Mouse (Mus musculus) embryonic facial prominence, embryonic 10.5 days (tissue): ENCODE measurements around the gene Smg7. TPM values are rescaled to one million over a fixed set of nuclear protein-coding genes. Genes with fewer than 3 reads are reported as not detected.

Experiments used
- DNase-seq: peaks from one replicate; pipeline ENCODE4 v3.0.0-alpha.2; 2017; ENCODE audit warnings: low spot score
- H3K27ac ChIP-seq: fragments of 300-500 bp; sonication (generic); replicated peaks from 2 replicates; pipeline ENCODE4 v1.5.1; 2016; ENCODE audit warnings: mild to moderate bottlenecking
- H3K27me3 ChIP-seq: fragments of 300-500 bp; sonication (generic); replicated peaks from 2 replicates; pipeline ENCODE4 v1.6.1; 2016; ENCODE audit warnings: low read depth, mild to moderate bottlenecking; ENCODE audit not compliant: poor library complexity, severe bottlenecking
- H3K36me3 ChIP-seq: fragments of 300-500 bp; sonication (generic); replicated peaks from 2 replicates; pipeline ENCODE4 v1.6.1; 2016; ENCODE audit warnings: mild to moderate bottlenecking, moderate library complexity
- H3K4me1 ChIP-seq: fragments of 300-500 bp; sonication (generic); 2 replicates; pipeline ENCODE4 v1.6.1; 2016
- H3K4me3 ChIP-seq: fragments of 300-500 bp; sonication (generic); 2 replicates; pipeline ENCODE4 v1.5.1; 2016; ENCODE audit warnings: mild to moderate bottlenecking, moderate library complexity
- H3K9me3 ChIP-seq: fragments of 300-500 bp; sonication (generic); 2 replicates; pipeline ENCODE4 v1.6.1; 2016; ENCODE audit warnings: mild to moderate bottlenecking
- WGBS: fragments of 180-500 bp; shearing (Covaris S2); methylation state at CpG from one replicate; pipeline ENCODE4 v1.1.7; 2016; 5-methylcytosine and 5-hydroxymethylcytosine counted together
- polyA plus RNA-seq: library from polyadenylated mRNA; unstranded; fragments of >200 nt; fragmentation: Nextera tagmentation; extraction: Ambion mirVana; gene quantifications from 2 replicates; pipeline ENCODE4 v1.2.1, GENCODE M21; 2016

Gene Smg7
- polyA plus RNA-seq, 1 experiment from 2014 or later = 40.3 TPM

DNA sequence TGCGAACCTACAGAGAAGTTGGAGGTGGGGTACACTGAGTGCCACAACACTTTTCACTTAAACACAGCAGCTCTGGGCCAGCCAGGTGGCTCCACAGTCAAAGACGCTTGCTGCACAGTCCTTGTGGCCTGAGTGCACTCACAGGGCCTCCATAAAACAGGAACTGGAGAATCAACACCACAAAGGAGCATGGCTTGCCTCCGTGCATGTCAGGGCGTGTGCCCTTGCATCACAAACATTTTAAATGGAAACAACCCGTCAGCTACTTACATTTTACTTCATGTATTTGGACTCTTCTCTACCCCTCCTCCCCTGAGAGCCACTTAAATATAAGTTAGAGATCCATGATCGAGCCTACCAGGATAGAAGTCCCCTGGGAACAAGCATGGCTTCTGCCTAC is 70.1 kb downstream of the Smg7 start:
- H3K9me3 ChIP-seq = no peaks in the 10 kb centered on the region
- H3K27me3 ChIP-seq = no peaks in the 10 kb centered on the region
- no peak overlapping the region for H3K4me3 ChIP-seq
- peaks cover 13% of the 10 kb centered on the region for H3K4me1 ChIP-seq
- WGBS = 86% methylated on average over 6 of the region's 6 CpGs
- no peak for DNase-seq
- H3K27ac ChIP-seq = no peak overlapping the region
- peaks cover 52% of the 10 kb centered on the region for H3K36me3 ChIP-seq

- no peaks in the 10 kb centered on the region for H3K9me3 ChIP-seq
- no peaks in the 10 kb centered on the region for H3K27me3 ChIP-seq
- 88% methylated on average over 5 of the region's 5 CpGs for WGBS
- peaks cover 45% of the 10 kb centered on the region for H3K36me3 ChIP-seq
- peaks cover 13% of the 10 kb centered on the region for H3K4me1 ChIP-seq
- no peak overlapping the region for H3K27ac ChIP-seq
- no peak overlapping the region for H3K4me3 ChIP-seq
- DNase-seq = no peak
These were observed 70.8 kb downstream of the Smg7 start for GRCm38 (mm10) chr1:152831619-152832018.

- no peak overlapping the region for H3K27ac ChIP-seq
- 92% methylated on average over 8 of the region's 8 CpGs for WGBS
- peaks cover 14% of the 10 kb centered on the region for H3K4me1 ChIP-seq
- H3K9me3 ChIP-seq = no peaks in the 10 kb centered on the region
- no peak for DNase-seq
- H3K4me3 ChIP-seq = no peak overlapping the region
- no peaks in the 10 kb centered on the region for H3K27me3 ChIP-seq
- H3K36me3 ChIP-seq = peaks cover 39% of the 10 kb centered on the region
These were observed 71.4 kb downstream of the Smg7 start for GRCm38 (mm10) chr1:152831003-152831402.

DNA sequence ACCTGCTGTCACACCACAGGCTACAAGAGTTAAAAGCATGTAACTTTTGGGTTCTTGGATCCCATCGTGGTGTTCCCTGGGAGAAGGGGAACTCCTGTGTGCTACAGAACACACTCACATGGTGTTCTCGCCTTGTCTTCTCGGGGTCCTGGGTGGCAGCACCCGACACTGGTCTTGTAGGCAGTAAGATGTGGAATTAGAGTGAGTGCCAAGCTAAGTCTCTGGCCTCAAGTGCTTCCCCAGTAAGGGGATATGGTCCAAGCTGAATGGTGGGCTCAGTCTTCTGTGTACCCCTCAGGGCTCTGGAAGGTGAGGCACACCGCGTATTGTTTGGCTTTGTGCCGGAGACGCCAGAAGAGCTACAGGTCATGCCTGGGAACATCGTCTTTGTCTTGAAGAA is 72.4 kb downstream of the Smg7 start:
- H3K27ac ChIP-seq = no peak overlapping the region
- peaks cover 15% of the 10 kb centered on the region for H3K4me1 ChIP-seq
- no peak for DNase-seq
- H3K4me3 ChIP-seq = no peak overlapping the region
- H3K36me3 ChIP-seq = peaks cover 29% of the 10 kb centered on the region
- no peaks in the 10 kb centered on the region for H3K27me3 ChIP-seq
- H3K9me3 ChIP-seq = no peaks in the 10 kb centered on the region
- WGBS = 95% methylated on average over 9 of the region's 9 CpGs

- Histone ChIP-seq H3K4me3 (no peak overlapping the region), H3K4me1 (peaks cover 15% of the 10 kb centered on the region), H3K9me3 (no peaks in the 10 kb centered on the region), H3K36me3 (peaks cover 23% of the 10 kb centered on the region), H3K27me3 (no peaks in the 10 kb centered on the region), H3K27ac (no peak overlapping the region)
- 77% methylated on average over 10 of the region's 10 CpGs for WGBS
- DNase-seq = no peak
These were observed 73.7 kb downstream of the Smg7 start for GRCm38 (mm10) chr1:152828637-152829355.

- Histone ChIP-seq H3K4me3 (no peak overlapping the region), H3K4me1 (peaks cover 15% of the 10 kb centered on the region), H3K36me3 (peaks cover 18% of the 10 kb centered on the region), H3K27ac (no peak overlapping the region), H3K9me3 (no peaks in the 10 kb centered on the region), H3K27me3 (no peaks in the 10 kb centered on the region)
- DNase-seq = no peak
- 82% methylated on average over 5 of the region's 5 CpGs for WGBS
These were observed 74.3 kb downstream of the Smg7 start for GRCm38 (mm10) chr1:152828168-152828567.

DNA sequence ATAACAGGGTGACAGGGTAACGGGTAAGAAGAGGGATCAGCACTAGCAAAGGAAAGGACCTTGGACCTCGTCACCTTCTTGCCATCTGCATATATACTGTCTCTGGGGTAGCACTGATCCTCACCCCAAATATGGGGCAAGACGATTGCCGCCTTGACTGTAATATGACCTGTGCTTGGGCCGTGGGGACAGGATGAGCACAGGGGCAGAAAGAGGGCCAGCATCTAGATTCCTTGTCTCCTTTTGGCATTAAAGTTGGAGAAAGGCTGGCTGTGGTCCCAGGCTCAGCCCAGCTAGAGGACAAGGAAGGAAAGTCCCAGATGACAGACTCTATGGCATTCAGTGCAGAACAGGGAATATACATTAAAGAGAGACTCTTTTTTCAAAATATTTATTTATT is 76.0 kb downstream of the Smg7 start:
- H3K4me3 ChIP-seq = no peak overlapping the region
- 80% methylated on average over 5 of the region's 5 CpGs for WGBS
- no peaks in the 10 kb centered on the region for H3K9me3 ChIP-seq
- H3K27me3 ChIP-seq = no peaks in the 10 kb centered on the region
- H3K36me3 ChIP-seq = 0 out of 2 replicates have a peak, but pooled peaks cover 5% of the 10 kb centered on the region
- H3K4me1 ChIP-seq = peaks cover 15% of the 10 kb centered on the region
- no peak for DNase-seq
- H3K27ac ChIP-seq = no peak overlapping the region

- Histone ChIP-seq H3K36me3 (no peaks in the 10 kb centered on the region), H3K27me3 (no peaks in the 10 kb centered on the region), H3K4me3 (no peak overlapping the region), H3K9me3 (no peaks in the 10 kb centered on the region), H3K4me1 (peaks cover 14% of the 10 kb centered on the region), H3K27ac (no peak overlapping the region)
- DNase-seq = no peak
- 75% methylated on average over 9 of the region's 9 CpGs for WGBS
These were observed 78.2 kb downstream of the Smg7 start for GRCm38 (mm10) chr1:152824206-152824605.

- no peaks in the 10 kb centered on the region for H3K36me3 ChIP-seq
- no peaks in the 10 kb centered on the region for H3K27me3 ChIP-seq
- WGBS = 93% methylated on average over 4 of the region's 4 CpGs
- no peaks in the 10 kb centered on the region for H3K9me3 ChIP-seq
- no peak overlapping the region for H3K4me3 ChIP-seq
- peaks cover 19% of the 10 kb centered on the region for H3K4me1 ChIP-seq
- no peak overlapping the region for H3K27ac ChIP-seq
- no peak for DNase-seq
These were observed 80.7 kb downstream of the Smg7 start for GRCm38 (mm10) chr1:152821746-152822145.

GRCm38 (mm10) chr1:152820911-152821695 is 81.3 kb downstream of the Smg7 start:
- WGBS = 83% methylated on average over 7 of the region's 7 CpGs
- Histone ChIP-seq H3K27me3 (no peaks in the 10 kb centered on the region; the same call in 1 of the 2 replicates), H3K4me3 (no peak overlapping the region), H3K36me3 (no peaks in the 10 kb centered on the region), H3K4me1 (peaks cover 25% of the 10 kb centered on the region), H3K27ac (no peak overlapping the region), H3K9me3 (no peaks in the 10 kb centered on the region)
- no peak for DNase-seq

GRCm38 (mm10) chr1:152819558-152819957 is 82.9 kb downstream of the Smg7 start:
- H3K27ac ChIP-seq = no peak overlapping the region
- 86% methylated on average over 6 of the region's 6 CpGs for WGBS
- DNase-seq = no peak
- H3K4me1 ChIP-seq = peaks cover 36% of the 10 kb centered on the region
- H3K9me3 ChIP-seq = no peaks in the 10 kb centered on the region
- no peaks in the 10 kb centered on the region; the same call in 1 of the 2 replicates for H3K27me3 ChIP-seq
- H3K4me3 ChIP-seq = no peak overlapping the region
- no peaks in the 10 kb centered on the region for H3K36me3 ChIP-seq

DNA sequence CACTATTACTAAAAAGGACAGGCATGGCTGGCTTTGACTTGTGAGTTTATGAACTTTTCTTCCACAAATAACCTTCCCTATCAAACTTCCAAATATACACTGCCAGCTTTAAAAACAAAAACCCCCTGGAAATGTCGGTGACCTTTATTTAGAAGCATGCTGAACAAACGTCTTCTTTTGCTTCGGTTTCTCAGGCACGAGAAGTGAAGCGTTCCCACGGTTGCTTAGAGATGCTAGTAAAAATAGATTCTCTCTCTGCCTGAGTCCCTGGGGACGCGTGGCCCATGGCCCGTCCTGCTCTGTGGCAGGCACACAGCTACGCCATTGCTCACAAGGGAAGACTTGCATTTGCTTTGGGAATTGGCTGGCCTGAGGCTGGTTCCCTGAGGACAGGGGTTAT is 84.7 kb downstream of the Smg7 start:
- DNase-seq = peak; percentile 32
- 41% methylated on average over 10 of the region's 10 CpGs for WGBS
- no peaks in the 10 kb centered on the region; the same call in 1 of the 2 replicates for H3K27me3 ChIP-seq
- no peak overlapping the region for H3K4me3 ChIP-seq
- peak overlapping the region; percentile 65 for H3K27ac ChIP-seq
- H3K9me3 ChIP-seq = no peaks in the 10 kb centered on the region
- H3K36me3 ChIP-seq = no peaks in the 10 kb centered on the region
- H3K4me1 ChIP-seq = peaks cover 36% of the 10 kb centered on the region
